ENCODE assay signal across 8 mouse cellular contexts in the genomic region with DNA sequence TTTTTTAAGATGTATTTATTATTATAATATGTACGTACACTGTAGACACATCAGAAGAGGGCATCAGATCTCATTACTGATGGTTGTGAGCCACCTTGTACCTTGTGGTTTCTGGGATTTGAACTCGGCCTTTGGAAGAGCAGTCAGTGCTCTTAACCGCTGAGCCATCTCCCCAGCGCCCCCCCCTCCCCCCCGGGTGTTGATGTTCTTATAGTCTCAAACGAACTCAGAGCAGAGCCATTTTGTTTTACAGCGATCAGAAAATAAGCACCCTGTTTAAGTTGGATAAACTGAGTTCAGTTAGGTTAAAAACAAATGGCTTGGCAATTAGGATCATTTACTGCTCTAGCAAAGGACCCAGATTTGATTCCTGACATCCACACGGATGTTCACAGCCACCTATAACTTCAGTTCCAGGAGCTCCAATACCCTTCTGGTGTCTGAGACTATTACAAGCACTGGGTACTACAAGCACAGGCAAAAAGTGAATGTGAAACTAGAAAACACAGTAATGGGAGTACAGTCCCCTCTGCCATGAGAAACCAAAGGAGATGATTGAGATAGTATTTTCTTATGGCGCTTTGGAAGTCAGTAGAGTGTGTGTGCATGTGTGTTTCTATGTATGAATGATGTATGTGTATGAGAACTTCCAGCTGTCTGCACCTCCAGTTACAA. TPM values are rescaled to one million over a fixed set of nuclear protein-coding genes. Genes with fewer than 3 reads are reported as not detected.
A peak's percentile ranks its signal among the peaks of the same experiment; 100 is the strongest.
DNase-seq lines count a peak whose midpoint lies in the region; ATAC-seq lines count a peak whose summit lies in the region.

No protein-coding gene starts in this region.

- peaks cover 4% of the 10 kb centered on the region for H3K27me3 ChIP-seq in megakaryocyte, embryonic 14.5 days (replicated peaks)
- H3K27me3 ChIP-seq in forebrain, embryonic 11.5 days (ENCODE audit: control insufficient read depth, insufficient read depth, low read length), result no peaks in the 10 kb centered on the region
- no peaks in the 10 kb centered on the region for H3K27me3 ChIP-seq in limb, embryonic 15.5 days
- H3K27me3 ChIP-seq in stomach, embryonic 16.5 days (ENCODE audit: control insufficient read depth, insufficient read depth, low read length), result no peaks in the 10 kb centered on the region

- DNase-seq in forebrain, embryonic 11.5 days (ENCODE audit: low spot score), result no peak
- DNase-seq in ovary, postnatal 14 days (ENCODE audit: low spot score), result no peak
- DNase-seq in urinary bladder, postnatal 25 days (ENCODE audit: low spot score), result no peak

- peak overlapping the region; percentile 99 for H3K4me3 ChIP-seq in megakaryocyte, embryonic 14.5 days (replicated peaks)
- peak overlapping the region; percentile 76; the same call in 1 of the 2 replicates for H3K4me3 ChIP-seq in forebrain, embryonic 11.5 days (ENCODE audit: low read depth, low read length)
- H3K4me3 ChIP-seq in limb, embryonic 15.5 days, result peak overlapping the region; percentile 89
- peak overlapping the region; percentile 78 for H3K4me3 ChIP-seq in stomach, embryonic 16.5 days (replicated peaks; ENCODE audit: low read length)

- peak overlapping the region; percentile 85; the same call in 1 of the 2 replicates for H3K9ac ChIP-seq in forebrain, embryonic 11.5 days (ENCODE audit: low read length)
- no peak overlapping the region; the same call in 1 of the 2 replicates for H3K9ac ChIP-seq in limb, embryonic 15.5 days
- H3K9ac ChIP-seq in stomach, embryonic 16.5 days (ENCODE audit: low read length), result peak overlapping the region; percentile 90; the same call in 1 of the 2 replicates

- H3K9me3 ChIP-seq in megakaryocyte, embryonic 14.5 days, result peaks cover 11% of the 10 kb centered on the region
- no peaks in the 10 kb centered on the region for H3K9me3 ChIP-seq in forebrain, embryonic 11.5 days (ENCODE audit: control insufficient read depth, low read length)
- no peaks in the 10 kb centered on the region for H3K9me3 ChIP-seq in limb, embryonic 15.5 days
- H3K9me3 ChIP-seq in stomach, embryonic 16.5 days (replicated peaks; ENCODE audit: control insufficient read depth, low read length), result no peaks in the 10 kb centered on the region

- peaks cover 18% of the 10 kb centered on the region for H3K36me3 ChIP-seq in megakaryocyte, embryonic 14.5 days (replicated peaks; ENCODE audit: low read length)
- H3K36me3 ChIP-seq in forebrain, embryonic 11.5 days (ENCODE audit: control insufficient read depth, insufficient read depth, low read length), result peaks cover 3% of the 10 kb centered on the region; the same call in 1 of the 2 replicates
- H3K36me3 ChIP-seq in limb, embryonic 15.5 days, result peaks cover 11% of the 10 kb centered on the region
- H3K36me3 ChIP-seq in stomach, embryonic 16.5 days (ENCODE audit: control insufficient read depth, insufficient read depth, low read length), result peaks cover 4% of the 10 kb centered on the region; the same call in 1 of the 2 replicates

- ATAC-seq in megakaryocyte, adult 5-6 weeks (ENCODE audit: poor library complexity, severe bottlenecking), result no peak
- ATAC-seq in forebrain, embryonic 11.5 days (replicated peaks; ENCODE audit: low FRiP score), result no peak
- no peak for ATAC-seq in limb, embryonic 15.5 days (ENCODE audit: insufficient number of reproducible peaks, low FRiP score, low TSS enrichment, low read depth)
- ATAC-seq in stomach, embryonic 16.5 days (ENCODE audit: insufficient read depth, low FRiP score), result no peak
- ATAC-seq in monocyte, adult 5-6 weeks (replicated peaks; ENCODE audit: insufficient number of reproducible peaks, low FRiP score, low TSS enrichment, poor library complexity, severe bottlenecking), result no peak

- H3K4me1 ChIP-seq in megakaryocyte, embryonic 14.5 days, result peaks cover 45% of the 10 kb centered on the region
- peaks cover 7% of the 10 kb centered on the region; the same call in 1 of the 2 replicates for H3K4me1 ChIP-seq in forebrain, embryonic 11.5 days (replicated peaks; ENCODE audit: control insufficient read depth, insufficient read depth, low read length)
- H3K4me1 ChIP-seq in limb, embryonic 15.5 days, result peaks cover 21% of the 10 kb centered on the region
- peaks cover 18% of the 10 kb centered on the region for H3K4me1 ChIP-seq in stomach, embryonic 16.5 days (ENCODE audit: control insufficient read depth, insufficient read depth, low read length)

- 55% methylated on average over 9 of the region's 9 CpGs for WGBS in forebrain, embryonic 11.5 days
- 53% methylated on average over 9 of the region's 9 CpGs for WGBS in limb, embryonic 15.5 days
- 46% methylated on average over 9 of the region's 9 CpGs for WGBS in stomach, embryonic 16.5 days

- H3K27ac ChIP-seq in forebrain, embryonic 11.5 days (ENCODE audit: low read depth, low read length), result no peak overlapping the region
- no peak overlapping the region for H3K27ac ChIP-seq in limb, embryonic 15.5 days
- no peak overlapping the region for H3K27ac ChIP-seq in stomach, embryonic 16.5 days (ENCODE audit: low read length)

- peak overlapping the region; percentile 54; the same call in 1 of the 2 replicates for H3K4me2 ChIP-seq in forebrain, embryonic 11.5 days (ENCODE audit: low read depth, low read length, severe bottlenecking)
- peak overlapping the region; percentile 65 for H3K4me2 ChIP-seq in limb, embryonic 15.5 days
- H3K4me2 ChIP-seq in stomach, embryonic 16.5 days (ENCODE audit: low read depth, low read length), result peak overlapping the region; percentile 78

RNA-seq across cellular contexts. Expression of a gene that starts 1.2 kb away (rescaled TPM):
- polyA plus RNA-seq in megakaryocyte, embryonic 14.5 days (2012; ENCODE audit: insufficient read depth, low replicate concordance), result 7.1 and 16.3 TPM in 2 replicates
- 26.9 and 29.6 TPM in 2 replicates for total RNA-seq in megakaryocyte, adult 5-6 weeks (2015)
- 23.9 and 33.0 TPM in 2 replicates for total RNA-seq in megakaryocyte, adult 5-6 weeks (2017)
- 66.8 and 71.3 TPM in 2 replicates for polyA plus RNA-seq in forebrain, embryonic 11.5 days (2014; fragmentation: Nextera tagmentation; extraction: Ambion mirVana)
- 24.1 and 31.7 TPM in 2 replicates for polyA plus RNA-seq in limb, embryonic 15.5 days (2015; fragmentation: Nextera tagmentation; extraction: Ambion mirVana)
- polyA plus RNA-seq in stomach, embryonic 16.5 days (2015; fragmentation: Nextera tagmentation; extraction: Ambion mirVana), result 23.1 and 23.9 TPM in 2 replicates
- total RNA-seq in monocyte, adult 5-6 weeks (2017), result 20.1 to 24.7 TPM (median 24.5 TPM) in 3 replicates

RNA-seq across cellular contexts. Expression of a gene that starts 49.3 kb away (rescaled TPM):
- not detected in 2 replicates for polyA plus RNA-seq in megakaryocyte, embryonic 14.5 days (2012; ENCODE audit: insufficient read depth, low replicate concordance)
- total RNA-seq in megakaryocyte, adult 5-6 weeks (2015), result not detected in 2 replicates
- total RNA-seq in megakaryocyte, adult 5-6 weeks (2017), result not detected in 2 replicates
- 0.05 TPM in 1 of 2 replicates, not detected in the other for polyA plus RNA-seq in forebrain, embryonic 11.5 days (2014; fragmentation: Nextera tagmentation; extraction: Ambion mirVana)
- polyA plus RNA-seq in limb, embryonic 15.5 days (2015; fragmentation: Nextera tagmentation; extraction: Ambion mirVana), result not detected in 2 replicates
- 0.03 TPM in 1 of 2 replicates, not detected in the other for polyA plus RNA-seq in stomach, embryonic 16.5 days (2015; fragmentation: Nextera tagmentation; extraction: Ambion mirVana)
- not detected in 3 replicates for total RNA-seq in monocyte, adult 5-6 weeks (2017)
